Comparison of ENCODE assay signal across 8 mouse cellular contexts in genomic region chr11:35006773-35007567, GRCm38 (mm10).
DNase-seq lines count a peak whose midpoint lies in the region; ATAC-seq lines count a peak whose summit lies in the region.
"Had no signal": no experiment of that assay in that cellular context is flagged by ENCODE, and none has a peak within 500 bp of the region (broad histone marks: within the 10 kb centered on the region; RNA-seq: fewer than 3 reads in every experiment).

No protein-coding gene starts in this region.

- peak; percentile 85 for DNase-seq in midbrain, embryonic 11.5 days (ENCODE audit: low spot score, missing footprints)
- DNase-seq in midbrain, embryonic 10.5 days (ENCODE audit: low spot score): no peak
- DNase-seq in kidney, adult 11 months: peak; percentile 28
- DNase-seq in lung, adult 18-20 months: peak; percentile 70 to 74
- DNase-seq in Muller cell, postnatal 12 days (ENCODE audit: inconsistent ontology term): no peak
- DNase-seq: spleen, adult 18-20 months had no signal

- no peaks in the 10 kb centered on the region for H3K27me3 ChIP-seq in midbrain, embryonic 11.5 days (ENCODE audit: control insufficient read depth, insufficient read depth, low read length)
- peaks cover 6% of the 10 kb centered on the region; the same call in 1 of the 2 replicates for H3K27me3 ChIP-seq in midbrain, embryonic 10.5 days (ENCODE audit: low read depth, poor library complexity, severe bottlenecking)

- WGBS in midbrain, embryonic 11.5 days: 53% methylated on average over 20 of the region's 20 CpGs
- 55% methylated on average over 20 of the region's 20 CpGs for WGBS in midbrain, embryonic 10.5 days

- H3K4me2 ChIP-seq in midbrain, embryonic 11.5 days: no peak overlapping the region

- no peak for ATAC-seq in midbrain, embryonic 11.5 days (ENCODE audit: low FRiP score)
- ATAC-seq in megakaryocyte progenitor cell, adult 5-6 weeks (replicated peaks; ENCODE audit: poor library complexity): no peak
- no peak for ATAC-seq in activated CD4-positive, CD25-positive, alpha-beta regulatory T cell, adult 4 months

- no peaks in the 10 kb centered on the region for H3K9me3 ChIP-seq in midbrain, embryonic 11.5 days (ENCODE audit: control insufficient read depth, low read length)
- no peaks in the 10 kb centered on the region for H3K9me3 ChIP-seq in midbrain, embryonic 10.5 days (replicated peaks)

- H3K9ac ChIP-seq in midbrain, embryonic 11.5 days (ENCODE audit: low read length): no peak overlapping the region

- no peaks in the 10 kb centered on the region for H3K36me3 ChIP-seq in midbrain, embryonic 11.5 days (ENCODE audit: control insufficient read depth, insufficient read depth, low read length)
- no peaks in the 10 kb centered on the region for H3K36me3 ChIP-seq in midbrain, embryonic 10.5 days

- no peak overlapping the region for H3K27ac ChIP-seq in midbrain, embryonic 11.5 days (ENCODE audit: low read depth, low read length)
- H3K27ac ChIP-seq in midbrain, embryonic 10.5 days (replicated peaks): no peak overlapping the region

- H3K4me3 ChIP-seq in midbrain, embryonic 11.5 days (ENCODE audit: low read depth, low read length): no peak overlapping the region
- H3K4me3 ChIP-seq in midbrain, embryonic 10.5 days: no peak overlapping the region

- H3K4me1 ChIP-seq in midbrain, embryonic 11.5 days (ENCODE audit: control insufficient read depth, insufficient read depth, low read length): no peaks in the 10 kb centered on the region; the same call in 1 of the 2 replicates
- peaks cover 26% of the 10 kb centered on the region for H3K4me1 ChIP-seq in midbrain, embryonic 10.5 days

Comparison
In these comparisons a context has a peak if more than half of its experiments do, and no peak if none do; other contexts are left out.
1. DNase-seq: peak in midbrain, embryonic 11.5 days (single experiment), kidney, adult 11 months (single experiment) and lung, adult 18-20 months (2 of 2); none in midbrain, embryonic 10.5 days (single experiment) and Muller cell, postnatal 12 days (single experiment).